Mouse (Mus musculus): ENCODE measurements around the gene Zc4h2. TPM values are rescaled to one million over a fixed set of nuclear protein-coding genes. Genes with fewer than 3 reads are reported as not detected.

Gene Zc4h2
- 2.6 TPM for polyA plus RNA-seq (2017; shearing (Covaris generic))

DNA sequence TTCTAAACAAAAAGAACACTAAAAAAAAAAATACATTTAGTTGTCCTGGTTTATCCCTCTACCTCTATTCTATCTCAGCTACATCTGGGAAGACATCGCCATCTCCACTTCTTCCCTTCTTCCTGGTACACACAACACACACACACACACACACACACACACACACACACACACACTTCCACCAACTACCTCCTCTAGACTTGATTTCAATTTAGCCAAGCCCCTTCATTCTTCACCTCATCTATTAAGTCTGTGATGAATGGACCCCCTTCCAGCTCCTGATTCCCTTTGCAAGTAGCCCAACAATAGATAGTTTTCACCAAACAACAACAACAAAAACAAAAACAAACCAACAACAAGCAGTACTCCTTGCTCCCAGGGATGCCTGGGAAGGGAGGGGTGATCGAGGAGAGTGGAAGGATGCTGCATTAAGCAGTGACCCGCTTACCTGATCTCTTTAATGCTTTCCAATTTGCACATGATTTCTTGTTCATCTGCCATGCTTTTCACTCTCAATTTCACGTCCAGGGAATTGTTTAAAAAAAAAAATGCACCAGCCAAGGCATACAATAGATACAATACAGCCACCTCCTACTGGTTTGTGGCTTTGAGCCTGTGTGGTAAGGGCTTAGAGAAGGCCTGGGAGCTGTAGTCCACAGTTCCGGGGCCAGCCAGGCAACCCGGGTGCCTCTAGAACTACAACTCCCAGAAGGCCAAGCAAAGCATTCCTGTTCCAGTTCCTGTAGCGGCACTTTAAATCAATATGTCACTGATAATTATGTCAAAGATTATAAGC lies at the start of gene Zc4h2:
Zc4h2 (minus strand) TSS at position 706 of the 796 bp plus-strand sequence.

Other genes with a start within 250 kb of the Zc4h2 start
- gene Amer1, start 213.6 kb downstream of the Zc4h2 start, polyA plus RNA-seq (2017; shearing (Covaris generic)), result 1.1 TPM
- not detected for gene Asb12, start 100.5 kb downstream of the Zc4h2 start, polyA plus RNA-seq (2017; shearing (Covaris generic))
- gene Pfn5, start 100.4 kb downstream of the Zc4h2 start, polyA plus RNA-seq (2017; shearing (Covaris generic)), result not detected
- 1.5 TPM for gene Zc3h12b, start 53.2 kb upstream of the Zc4h2 start, polyA plus RNA-seq (2017; shearing (Covaris generic))